Mouse (Mus musculus): ENCODE data around the gene Homer2. TPM values are rescaled to one million over a fixed set of nuclear protein-coding genes. Genes with fewer than 3 reads are reported as not detected.

The Homer2 gene
- polyA plus RNA-seq, 1 experiment from 2014 or later, result 34.4 TPM

GRCm38 (mm10) chr7:81666585-81666984 lies 40.7 kb downstream of the Homer2 start:
- H3K27ac ChIP-seq (replicated peaks), result no peak overlapping the region
- H3K4me1 ChIP-seq (replicated peaks), result 0 out of 2 replicates have a peak, but pooled peaks cover 3% of the 10 kb centered on the region
- WGBS, result 89% methylated on average over 9 of the region's 9 CpGs
- H3K27me3 ChIP-seq, result no peaks in the 10 kb centered on the region
- H3K36me3 ChIP-seq, result no peaks in the 10 kb centered on the region
- H3K4me2 ChIP-seq, result no peak overlapping the region
- no peak overlapping the region for H3K9ac ChIP-seq
- no peak for ATAC-seq (ENCODE audit: low FRiP score, low read depth)
- no peak overlapping the region for H3K4me3 ChIP-seq
- no peaks in the 10 kb centered on the region for H3K9me3 ChIP-seq

GRCm38 (mm10) chr7:81663057-81663456 lies 44.3 kb downstream of the Homer2 start:
- Histone ChIP-seq H3K9me3 (no peaks in the 10 kb centered on the region), H3K4me1 (replicated peaks) (0 out of 2 replicates have a peak, but pooled peaks cover 3% of the 10 kb centered on the region), H3K9ac (no peak overlapping the region), H3K27me3 (no peaks in the 10 kb centered on the region), H3K36me3 (no peaks in the 10 kb centered on the region), H3K27ac (replicated peaks) (no peak overlapping the region), H3K4me3 (no peak overlapping the region), H3K4me2 (no peak overlapping the region)
- no peak for ATAC-seq (ENCODE audit: low FRiP score, low read depth)
- WGBS, result 61% methylated on average over 3 of the region's 3 CpGs

GRCm38 (mm10) chr7:81657631-81658347 lies 49.5 kb downstream of the Homer2 start:
- Histone ChIP-seq H3K4me1 (replicated peaks) (peaks cover 37% of the 10 kb centered on the region), H3K4me3 (no peak overlapping the region), H3K36me3 (no peaks in the 10 kb centered on the region), H3K9me3 (no peaks in the 10 kb centered on the region), H3K27ac (replicated peaks) (peak overlapping the region; percentile 63; the same call in 1 of the 2 replicates), H3K9ac (no peak overlapping the region), H3K27me3 (no peaks in the 10 kb centered on the region), H3K4me2 (no peak overlapping the region)
- WGBS, result 70% methylated on average over 2 of the region's 2 CpGs
- ATAC-seq (ENCODE audit: low FRiP score, low read depth), result no peak

- ATAC-seq (ENCODE audit: low FRiP score, low read depth), result 0 out of 2 replicates have a peak, but pooled peaks have one; percentile 4
- Histone ChIP-seq H3K27ac (replicated peaks) (peak overlapping the region; percentile 63), H3K9ac (no peak overlapping the region), H3K9me3 (no peaks in the 10 kb centered on the region), H3K36me3 (no peaks in the 10 kb centered on the region), H3K27me3 (no peaks in the 10 kb centered on the region), H3K4me2 (no peak overlapping the region), H3K4me3 (no peak overlapping the region), H3K4me1 (replicated peaks) (peaks cover 42% of the 10 kb centered on the region)
- WGBS, result 47% methylated on average over 3 of the region's 3 CpGs
Observed at GRCm38 (mm10) chr7:81657055-81657454, 50.3 kb downstream of the Homer2 start.

GRCm38 (mm10) chr7:81656635-81657034 lies 50.7 kb downstream of the Homer2 start:
- WGBS, result 22% methylated on average over 8 of the region's 8 CpGs
- H3K9ac ChIP-seq, result no peak overlapping the region
- H3K27ac ChIP-seq (replicated peaks), result peak overlapping the region; percentile 63
- H3K9me3 ChIP-seq, result no peaks in the 10 kb centered on the region
- H3K4me2 ChIP-seq, result no peak overlapping the region
- H3K36me3 ChIP-seq, result no peaks in the 10 kb centered on the region
- H3K4me1 ChIP-seq (replicated peaks), result peaks cover 47% of the 10 kb centered on the region
- H3K4me3 ChIP-seq, result no peak overlapping the region
- 0 out of 2 replicates have a peak, but pooled peaks have one; percentile 31 for ATAC-seq (ENCODE audit: low FRiP score, low read depth)
- no peaks in the 10 kb centered on the region for H3K27me3 ChIP-seq

GRCm38 (mm10) chr7:81654946-81655718 lies 52.2 kb downstream of the Homer2 start:
- peak overlapping the region; percentile 62 for H3K27ac ChIP-seq (replicated peaks)

GRCm38 (mm10) chr7:81653988-81654387 lies 53.3 kb downstream of the Homer2 start:
- H3K27me3 ChIP-seq, result no peaks in the 10 kb centered on the region
- WGBS, result 19% methylated on average over 8 of the region's 8 CpGs
- H3K27ac ChIP-seq (replicated peaks), result peak overlapping the region; percentile 62
- no peak overlapping the region for H3K4me3 ChIP-seq
- 0 out of 2 replicates have a peak overlapping the region, but pooled peaks have one; percentile 1 for H3K9ac ChIP-seq
- peaks cover 71% of the 10 kb centered on the region for H3K4me1 ChIP-seq (replicated peaks)
- no peaks in the 10 kb centered on the region for H3K36me3 ChIP-seq
- ATAC-seq (ENCODE audit: low FRiP score, low read depth), result no peak
- peak overlapping the region; percentile 35 for H3K4me2 ChIP-seq
- H3K9me3 ChIP-seq, result no peaks in the 10 kb centered on the region

More at GRCm38 (mm10) chr7:81654946-81655718, 52.2 kb downstream of the Homer2 start:
- H3K9ac ChIP-seq, result no peak overlapping the region
- H3K36me3 ChIP-seq, result no peaks in the 10 kb centered on the region
- no peaks in the 10 kb centered on the region for H3K27me3 ChIP-seq
- no peak overlapping the region for H3K4me2 ChIP-seq
- no peak for ATAC-seq (ENCODE audit: low FRiP score, low read depth)
- H3K9me3 ChIP-seq, result no peaks in the 10 kb centered on the region
- no peak overlapping the region for H3K4me3 ChIP-seq
- H3K4me1 ChIP-seq (replicated peaks), result peaks cover 60% of the 10 kb centered on the region
- 45% methylated on average over 9 of the region's 9 CpGs for WGBS

- WGBS, result 74% methylated on average over 2 of the region's 2 CpGs
- H3K9me3 ChIP-seq, result no peaks in the 10 kb centered on the region
- no peaks in the 10 kb centered on the region for H3K36me3 ChIP-seq
- peaks cover 78% of the 10 kb centered on the region for H3K4me1 ChIP-seq (replicated peaks)
- no peak overlapping the region for H3K4me3 ChIP-seq
- no peak overlapping the region for H3K4me2 ChIP-seq
- H3K9ac ChIP-seq, result no peak overlapping the region
- no peaks in the 10 kb centered on the region for H3K27me3 ChIP-seq
- H3K27ac ChIP-seq (replicated peaks), result no peak overlapping the region
- ATAC-seq (ENCODE audit: low FRiP score, low read depth), result no peak
Observed at GRCm38 (mm10) chr7:81652296-81652695, 55.0 kb downstream of the Homer2 start.

GRCm38 (mm10) chr7:81651284-81651683 lies 56.0 kb downstream of the Homer2 start:
- Histone ChIP-seq H3K27me3 (no peaks in the 10 kb centered on the region), H3K27ac (replicated peaks) (peak overlapping the region; percentile 2), H3K9me3 (no peaks in the 10 kb centered on the region), H3K4me3 (no peak overlapping the region), H3K9ac (no peak overlapping the region), H3K4me2 (no peak overlapping the region), H3K4me1 (replicated peaks) (peaks cover 69% of the 10 kb centered on the region), H3K36me3 (no peaks in the 10 kb centered on the region)
- peak; percentile 38; the same call in 1 of the 2 replicates for ATAC-seq (ENCODE audit: low FRiP score, low read depth)
- 31% methylated on average over 5 of the region's 5 CpGs for WGBS

GRCm38 (mm10) chr7:81649270-81649669 lies 58.1 kb downstream of the Homer2 start:
- Histone ChIP-seq H3K27ac (replicated peaks) (peak overlapping the region; percentile 46; the same call in 1 of the 2 replicates), H3K4me1 (replicated peaks) (peaks cover 56% of the 10 kb centered on the region), H3K36me3 (no peaks in the 10 kb centered on the region), H3K4me3 (no peak overlapping the region), H3K9me3 (no peaks in the 10 kb centered on the region), H3K9ac (no peak overlapping the region), H3K27me3 (no peaks in the 10 kb centered on the region), H3K4me2 (no peak overlapping the region)
- 54% methylated on average over 8 of the region's 8 CpGs for WGBS
- ATAC-seq (ENCODE audit: low FRiP score, low read depth), result no peak

- no peaks in the 10 kb centered on the region for H3K36me3 ChIP-seq
- 60% methylated on average over 5 of the region's 5 CpGs for WGBS
- no peak overlapping the region for H3K4me2 ChIP-seq
- no peak overlapping the region for H3K4me3 ChIP-seq
- H3K9ac ChIP-seq, result no peak overlapping the region
- H3K4me1 ChIP-seq (replicated peaks), result peaks cover 43% of the 10 kb centered on the region
- H3K27ac ChIP-seq (replicated peaks), result no peak overlapping the region
- H3K9me3 ChIP-seq, result no peaks in the 10 kb centered on the region
- no peaks in the 10 kb centered on the region for H3K27me3 ChIP-seq
- no peak for ATAC-seq (ENCODE audit: low FRiP score, low read depth)
Observed at GRCm38 (mm10) chr7:81647959-81648358, 59.4 kb downstream of the Homer2 start.

All from hindbrain, embryonic 15.5 days (tissue).